Mouse (Mus musculus) brain, embryonic 14.5 days (tissue): Measurements from ENCODE around the gene Rxra.

Experiments
- CTCF ChIP-seq: fragments of 200-500 bp; IDR thresholded peaks from 2 replicates; pipeline ENCODE4 v1.5.1; 2012; ENCODE audit warnings: inconsistent platforms, mild to moderate bottlenecking, moderate library complexity, borderline replicate concordance; ENCODE audit not compliant: insufficient read depth, insufficient read length; ENCODE audit errors: extremely low read depth
- POLR2A ChIP-seq: fragments of 200-500 bp; IDR thresholded peaks from 2 replicates; pipeline ENCODE4 v1.6.1; 2012; ENCODE audit warnings: mild to moderate bottlenecking, inconsistent platforms, borderline replicate concordance; ENCODE audit not compliant: poor library complexity, insufficient read depth, insufficient read length, severe bottlenecking; ENCODE audit errors: extremely low read depth

- TF ChIP-seq CTCF (no peak), POLR2A (no peak)
Measured at GRCm38 (mm10) chr2:27716339-27716738, 40.1 kb downstream of the Rxra start.
